Mouse (Mus musculus): Measurements from ENCODE around the gene Cep131. TPM values are rescaled to one million over a fixed set of nuclear protein-coding genes. Genes with fewer than 3 reads are reported as not detected.

Cep131 gene
- 34.6 and 35.0 TPM in 2 replicates for polyA plus RNA-seq (2015; fragmentation: Nextera tagmentation; extraction: Ambion mirVana)

DNA sequence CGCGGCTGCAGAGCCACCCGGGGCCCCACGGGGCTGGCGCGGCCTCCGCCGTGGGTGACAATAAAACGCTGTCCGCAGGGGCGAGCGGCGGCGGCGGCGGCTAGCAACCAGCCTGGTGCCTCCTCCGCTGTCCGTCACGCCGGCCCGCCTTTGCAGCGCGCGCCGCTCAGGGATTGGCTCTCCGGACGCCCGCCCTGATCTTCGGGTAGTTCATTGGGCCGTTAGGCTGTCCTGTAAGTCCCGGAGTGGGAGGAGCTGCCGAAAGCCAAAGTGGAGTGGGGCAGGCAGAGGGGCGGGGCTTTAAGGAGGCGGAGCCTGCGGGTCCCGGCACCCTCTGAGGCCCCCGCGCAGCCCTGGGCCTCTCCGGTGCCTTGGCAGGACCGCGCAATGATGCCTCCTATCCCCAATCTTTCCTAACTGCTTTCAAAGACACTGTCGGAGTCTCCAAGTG, at the start of gene Cep131:
Gene Cep131, minus strand, starts transcription at position 126 of the 451 bp plus-strand sequence.
- Histone ChIP-seq H3K4me3 (peak within 1 kb of the TSS; percentile 82), H3K9me3 (no peaks in the 10 kb centered on the region), H3K4me1 (peaks cover 15% of the 10 kb centered on the region), H3K4me2 (replicated peaks) (peak within 1 kb of the TSS; percentile 94), H3K27ac (replicated peaks) (peak within 1 kb of the TSS; percentile 80), H3K36me3 (peaks cover 22% of the 10 kb centered on the region), H3K9ac (replicated peaks) (peak within 1 kb of the TSS; percentile 95), H3K27me3 (no peaks in the 10 kb centered on the region)
- peak; percentile 99 for ATAC-seq (replicated peaks)
- under 1% methylated on average over 35 of the region's 42 CpGs for WGBS

DNA sequence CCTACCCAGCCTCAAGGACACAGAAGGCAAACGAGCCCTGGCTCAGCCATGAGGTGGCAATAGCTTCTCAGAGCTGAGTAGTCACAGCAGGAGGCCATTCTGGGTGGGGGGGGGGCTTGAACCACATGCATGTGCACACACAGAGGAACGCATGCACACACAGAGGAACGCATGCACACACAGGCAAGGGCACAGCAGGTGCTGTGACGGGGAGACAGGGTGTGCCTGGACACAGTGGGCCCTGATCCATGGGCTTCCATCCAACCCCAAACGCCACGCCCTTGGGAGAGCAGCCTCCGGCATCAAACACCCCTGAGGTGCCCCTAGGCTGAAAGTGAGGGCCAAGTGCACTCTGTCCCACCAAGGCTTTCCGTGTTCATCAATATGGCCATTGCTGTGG, 49.6 kb upstream of the Cep131 start:
- Histone ChIP-seq H3K27ac (replicated peaks) (no peak overlapping the region), H3K27me3 (no peaks in the 10 kb centered on the region), H3K4me3 (no peak overlapping the region), H3K4me2 (replicated peaks) (no peak overlapping the region), H3K36me3 (peaks cover 21% of the 10 kb centered on the region), H3K4me1 (peaks cover 20% of the 10 kb centered on the region), H3K9ac (replicated peaks) (no peak overlapping the region), H3K9me3 (no peaks in the 10 kb centered on the region)
- WGBS = 82% methylated on average over 8 of the region's 8 CpGs
- ATAC-seq (replicated peaks) = no peak

DNA sequence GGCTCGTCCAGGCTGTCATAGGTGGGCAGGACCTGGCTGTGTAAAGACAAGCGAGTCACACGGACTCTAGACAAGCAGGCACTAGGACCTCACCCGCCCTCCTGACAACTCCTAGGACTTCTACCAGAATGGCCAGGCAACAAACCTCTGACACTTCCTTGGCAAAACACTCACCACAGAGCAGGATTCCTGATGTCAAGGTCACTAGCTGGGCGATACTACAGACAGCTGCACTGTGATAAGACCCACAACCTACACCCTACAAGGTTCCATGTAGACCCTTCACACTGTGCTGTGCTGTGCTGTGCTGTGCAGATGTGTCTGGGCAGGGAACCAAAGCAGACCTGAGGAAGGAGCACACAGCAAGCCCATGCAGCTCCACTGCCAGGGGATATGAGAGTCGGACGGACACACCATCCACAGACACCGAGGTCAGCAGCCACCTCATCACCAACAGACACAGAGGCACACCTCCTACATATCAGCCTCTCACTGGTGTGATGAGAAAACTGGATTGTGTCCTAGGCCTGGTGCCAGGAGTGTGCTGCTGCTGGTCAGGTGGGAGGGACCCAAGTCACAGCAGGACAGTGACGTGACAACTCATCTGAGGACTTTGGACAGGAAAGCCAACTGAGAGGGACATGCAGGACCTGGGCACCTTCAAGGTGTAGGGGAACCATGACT, 48.4 kb upstream of the Cep131 start:
- H3K4me3 ChIP-seq = no peak overlapping the region
- ATAC-seq (replicated peaks) = no peak
- 95% methylated on average over 9 of the region's 9 CpGs for WGBS
- no peak overlapping the region for H3K27ac ChIP-seq (replicated peaks)
- no peak overlapping the region for H3K4me2 ChIP-seq (replicated peaks)
- H3K36me3 ChIP-seq = peaks cover 21% of the 10 kb centered on the region
- no peaks in the 10 kb centered on the region for H3K9me3 ChIP-seq
- peaks cover 20% of the 10 kb centered on the region for H3K4me1 ChIP-seq
- H3K27me3 ChIP-seq = no peaks in the 10 kb centered on the region
- no peak overlapping the region for H3K9ac ChIP-seq (replicated peaks)

DNA sequence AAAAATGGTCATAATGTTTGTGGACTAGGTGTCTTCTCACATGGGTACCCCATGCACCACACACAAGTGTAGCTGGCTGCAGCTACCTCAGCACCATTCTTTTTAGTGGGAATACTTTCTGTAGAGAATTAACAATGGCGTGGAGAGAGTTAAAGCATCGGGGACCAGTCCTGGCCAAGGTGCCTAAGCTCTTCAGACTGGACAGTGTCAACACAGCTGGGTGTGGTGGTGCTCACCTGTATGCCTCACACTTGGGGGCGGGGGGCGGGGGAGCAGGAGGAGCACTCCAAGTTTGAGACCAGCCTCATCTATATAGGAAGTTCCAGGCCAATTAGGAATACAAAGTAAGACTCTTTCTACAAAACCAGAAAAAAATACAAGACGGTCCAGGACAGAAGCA, 47.5 kb upstream of the Cep131 start:
- H3K36me3 ChIP-seq = peaks cover 21% of the 10 kb centered on the region

DNA sequence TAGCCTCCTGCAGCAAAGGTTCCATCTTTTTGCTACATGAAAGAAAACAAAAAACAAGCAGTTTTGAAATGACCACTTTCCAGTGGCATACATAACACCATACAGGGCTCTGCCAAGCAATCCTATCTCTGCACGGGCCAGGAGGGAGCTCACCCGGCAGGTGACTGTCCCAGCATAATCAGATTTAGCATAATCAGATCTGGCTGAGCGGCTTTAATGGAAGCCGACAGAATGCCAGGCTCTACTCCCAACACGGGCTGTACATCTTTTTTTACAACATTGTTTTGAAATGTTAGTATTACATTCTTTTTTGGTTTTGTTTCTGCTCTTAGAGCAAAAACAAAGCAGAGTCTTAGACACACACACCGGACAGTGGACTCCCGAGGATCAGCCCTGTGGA, 42.7 kb upstream of the Cep131 start:
- Histone ChIP-seq H3K4me1 (no peaks in the 10 kb centered on the region), H3K4me2 (replicated peaks) (no peak overlapping the region), H3K36me3 (peaks cover 29% of the 10 kb centered on the region), H3K27me3 (no peaks in the 10 kb centered on the region), H3K9ac (replicated peaks) (no peak overlapping the region), H3K9me3 (no peaks in the 10 kb centered on the region), H3K4me3 (no peak overlapping the region), H3K27ac (replicated peaks) (no peak overlapping the region)
- WGBS = 75% methylated on average over 7 of the region's 7 CpGs
- ATAC-seq (replicated peaks) = no peak

More for the DNA sequence above, 47.5 kb upstream of the Cep131 start:
- peaks cover 20% of the 10 kb centered on the region for H3K4me1 ChIP-seq
- no peak overlapping the region for H3K27ac ChIP-seq (replicated peaks)
- 93% methylated on average over 5 of the region's 5 CpGs for WGBS
- ATAC-seq (replicated peaks) = no peak
- no peak overlapping the region for H3K4me3 ChIP-seq
- no peak overlapping the region for H3K4me2 ChIP-seq (replicated peaks)
- no peak overlapping the region for H3K9ac ChIP-seq (replicated peaks)
- no peaks in the 10 kb centered on the region for H3K27me3 ChIP-seq
- H3K9me3 ChIP-seq = no peaks in the 10 kb centered on the region

DNA sequence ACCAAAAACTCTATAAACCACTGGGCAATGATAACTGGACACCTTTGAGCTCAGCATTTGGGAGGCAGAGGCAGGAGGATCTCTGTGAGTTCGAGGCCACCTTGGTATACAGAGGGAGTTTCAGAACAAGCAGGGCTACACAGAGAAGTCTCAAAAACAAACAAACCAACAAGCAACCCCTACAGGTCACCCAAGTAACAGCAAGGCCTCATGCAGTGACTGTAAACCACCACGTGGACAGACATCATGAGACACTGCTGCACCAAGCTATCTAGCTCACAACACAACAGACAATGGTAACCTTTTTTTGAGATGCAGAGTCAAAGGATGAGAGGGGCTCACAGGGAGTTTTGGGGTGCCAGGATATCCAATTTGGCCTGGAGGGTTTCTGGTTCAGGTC, 40.2 kb upstream of the Cep131 start:
- 86% methylated on average over 2 of the region's 2 CpGs for WGBS
- Histone ChIP-seq H3K9me3 (no peaks in the 10 kb centered on the region), H3K4me3 (no peak overlapping the region), H3K4me2 (replicated peaks) (no peak overlapping the region), H3K27me3 (no peaks in the 10 kb centered on the region), H3K27ac (replicated peaks) (no peak overlapping the region), H3K4me1 (peaks cover 3% of the 10 kb centered on the region; the same call in 1 of the 2 replicates), H3K36me3 (peaks cover 17% of the 10 kb centered on the region), H3K9ac (replicated peaks) (no peak overlapping the region)
- ATAC-seq (replicated peaks) = no peak

DNA sequence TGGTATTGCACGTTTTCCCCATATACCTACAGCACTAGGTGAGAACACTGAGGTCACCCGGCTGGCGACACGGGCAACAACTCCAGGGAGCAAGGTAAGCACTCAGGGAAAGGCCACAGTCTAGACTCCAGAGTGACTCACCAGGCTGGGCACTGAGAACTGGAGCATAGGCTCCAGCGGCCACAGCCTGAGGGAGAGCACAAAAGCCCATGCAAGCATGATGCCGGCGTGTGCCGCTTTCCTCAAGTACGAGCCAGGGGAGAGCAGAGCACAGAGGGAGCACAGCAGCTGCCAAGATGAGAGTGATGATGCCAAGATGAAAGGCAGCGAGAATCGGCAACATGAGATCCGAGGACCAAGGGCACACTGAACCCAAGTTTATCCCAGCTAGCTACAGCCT, 35.5 kb upstream of the Cep131 start:
- H3K27me3 ChIP-seq = no peaks in the 10 kb centered on the region
- H3K4me1 ChIP-seq = peaks cover 13% of the 10 kb centered on the region
- no peaks in the 10 kb centered on the region for H3K9me3 ChIP-seq
- peaks cover 9% of the 10 kb centered on the region for H3K36me3 ChIP-seq
- H3K4me3 ChIP-seq = no peak overlapping the region
- H3K4me2 ChIP-seq (replicated peaks) = no peak overlapping the region
- WGBS = 73% methylated on average over 12 of the region's 12 CpGs
- H3K9ac ChIP-seq (replicated peaks) = no peak overlapping the region
- peak overlapping the region; percentile 44 for H3K27ac ChIP-seq (replicated peaks)
- ATAC-seq (replicated peaks) = no peak

DNA sequence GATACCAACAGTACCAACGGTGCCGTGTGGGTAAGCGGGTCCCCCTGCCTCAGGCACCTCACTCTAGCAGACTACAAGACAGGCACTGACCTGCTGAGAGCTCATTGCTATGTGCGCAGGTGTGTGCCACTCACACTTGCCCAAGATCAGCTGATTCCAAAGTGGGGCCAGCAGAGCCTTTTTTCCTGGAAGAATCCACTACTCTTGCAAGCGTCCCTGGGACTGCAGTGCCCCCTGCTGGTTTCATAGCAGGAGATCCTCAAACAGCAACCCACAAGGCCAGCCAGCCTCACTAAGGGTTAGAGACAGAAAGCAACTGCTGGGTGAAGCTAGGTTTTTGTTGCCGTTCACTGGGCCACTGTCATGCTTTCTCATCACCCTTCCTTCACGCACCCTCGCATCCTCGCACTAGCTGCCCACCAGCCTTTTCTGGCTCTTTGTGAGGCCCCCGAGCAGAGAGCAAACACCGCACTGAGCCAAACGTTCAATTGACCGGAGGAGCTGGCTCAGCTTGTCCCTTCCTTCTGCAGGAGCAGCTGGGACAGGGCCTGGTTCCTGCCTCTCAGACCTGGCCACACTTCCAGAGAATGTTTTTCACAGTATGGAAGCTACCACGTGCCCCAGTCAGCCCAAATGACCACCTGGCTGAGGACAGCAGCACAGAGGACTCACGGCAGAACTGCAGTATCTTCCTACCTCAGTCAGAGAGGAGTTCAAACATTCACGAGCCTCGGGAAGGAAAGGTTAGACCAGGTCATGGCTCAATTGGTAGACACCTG, 34.2 kb upstream of the Cep131 start:
- no peak overlapping the region for H3K4me2 ChIP-seq (replicated peaks)
- 83% methylated on average over 17 of the region's 17 CpGs for WGBS
- peaks cover 6% of the 10 kb centered on the region for H3K36me3 ChIP-seq
- peaks cover 13% of the 10 kb centered on the region for H3K4me1 ChIP-seq
- H3K27me3 ChIP-seq = no peaks in the 10 kb centered on the region
- no peaks in the 10 kb centered on the region for H3K9me3 ChIP-seq
- H3K9ac ChIP-seq (replicated peaks) = no peak overlapping the region
- ATAC-seq (replicated peaks) = no peak
- H3K27ac ChIP-seq (replicated peaks) = peak overlapping the region; percentile 24; the same call in 1 of the 2 replicates
- no peak overlapping the region for H3K4me3 ChIP-seq

DNA sequence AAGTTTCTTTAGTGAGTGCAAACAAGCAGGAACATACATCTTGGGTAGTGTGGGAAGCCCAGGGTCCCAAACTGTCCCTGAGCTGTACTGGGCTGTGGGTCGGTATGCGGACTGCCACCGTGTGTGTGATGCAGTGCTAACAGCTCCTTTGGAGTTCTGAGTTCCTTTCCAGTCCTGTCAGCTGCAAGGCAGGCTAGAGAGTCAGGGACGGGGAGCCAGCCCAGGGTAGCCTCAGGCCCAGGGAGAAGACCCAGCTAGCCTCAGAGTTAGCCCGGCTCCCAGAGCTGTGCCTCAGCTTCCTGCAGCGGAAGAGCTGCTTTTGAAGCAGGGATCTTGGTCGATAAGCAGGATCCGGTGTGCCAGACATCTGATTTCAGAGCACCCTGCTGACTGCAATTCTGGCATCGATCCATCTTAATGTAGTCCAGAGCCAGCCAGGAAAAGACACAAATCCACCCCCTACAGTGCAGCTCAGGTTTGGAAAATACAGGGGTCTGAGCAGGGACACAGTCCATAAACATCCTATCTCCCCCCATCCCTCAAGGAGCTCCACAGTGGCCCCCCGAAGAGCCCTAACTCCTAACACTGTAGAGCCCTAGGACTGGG, 33.4 kb upstream of the Cep131 start:
- Histone ChIP-seq H3K9ac (replicated peaks) (no peak overlapping the region), H3K9me3 (no peaks in the 10 kb centered on the region), H3K27ac (replicated peaks) (peak overlapping the region; percentile 24), H3K4me2 (replicated peaks) (no peak overlapping the region), H3K27me3 (no peaks in the 10 kb centered on the region), H3K36me3 (peaks cover 9% of the 10 kb centered on the region), H3K4me3 (no peak overlapping the region), H3K4me1 (peaks cover 13% of the 10 kb centered on the region)
- 74% methylated on average over 10 of the region's 10 CpGs for WGBS
- peak; percentile 46; the same call in 1 of the 2 replicates for ATAC-seq (replicated peaks)

DNA sequence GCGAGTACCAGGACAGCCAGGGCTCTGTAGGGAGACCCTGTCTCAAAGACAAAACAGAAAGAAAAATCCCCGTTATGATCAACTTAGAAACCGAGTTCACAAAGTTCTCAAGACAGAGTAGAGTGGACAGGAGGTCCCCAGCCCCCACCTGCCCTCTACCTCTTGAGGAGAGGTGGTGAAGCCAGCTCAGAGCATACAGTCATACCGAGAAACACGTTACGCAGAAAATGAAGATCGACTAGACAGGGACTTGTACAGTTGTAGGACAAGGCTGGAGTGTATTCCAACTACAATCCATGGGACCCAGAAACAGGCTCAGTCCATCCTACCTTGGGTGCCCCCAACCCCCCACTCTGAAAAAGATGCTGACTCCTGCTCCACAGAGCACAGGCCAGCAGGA, 32.5 kb upstream of the Cep131 start:
- Histone ChIP-seq H3K36me3 (peaks cover 9% of the 10 kb centered on the region), H3K27me3 (no peaks in the 10 kb centered on the region), H3K9ac (replicated peaks) (no peak overlapping the region), H3K27ac (replicated peaks) (no peak overlapping the region), H3K4me3 (no peak overlapping the region), H3K4me1 (peaks cover 13% of the 10 kb centered on the region), H3K9me3 (no peaks in the 10 kb centered on the region), H3K4me2 (replicated peaks) (no peak overlapping the region)
- WGBS = 91% methylated on average over 7 of the region's 7 CpGs
- no peak for ATAC-seq (replicated peaks)

DNA sequence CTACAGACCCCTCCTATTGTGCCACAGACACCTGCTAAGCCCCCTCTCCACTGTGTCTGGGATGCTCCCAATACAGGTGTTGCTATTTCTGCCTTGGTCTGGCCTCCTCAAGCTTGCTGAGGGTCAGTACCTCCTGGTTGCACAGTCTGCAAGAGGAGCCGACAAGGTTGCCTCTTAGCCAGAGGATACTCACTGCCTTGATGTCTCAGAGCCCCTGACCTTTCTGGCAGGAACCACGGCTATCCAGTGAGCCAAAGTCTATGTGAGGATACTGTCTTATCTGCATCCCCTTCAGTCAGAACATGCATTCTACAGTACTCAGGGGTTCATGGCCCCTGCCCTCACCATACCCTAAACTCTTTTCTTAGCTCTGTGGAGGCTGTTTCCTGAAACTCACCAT, 31.0 kb upstream of the Cep131 start:
- Histone ChIP-seq H3K9me3 (no peaks in the 10 kb centered on the region), H3K4me2 (replicated peaks) (no peak overlapping the region), H3K27ac (replicated peaks) (no peak overlapping the region), H3K4me1 (peaks cover 13% of the 10 kb centered on the region), H3K36me3 (peaks cover 9% of the 10 kb centered on the region), H3K9ac (replicated peaks) (no peak overlapping the region), H3K4me3 (no peak overlapping the region), H3K27me3 (no peaks in the 10 kb centered on the region)
- WGBS = 83% methylated on average over 2 of the region's 2 CpGs
- no peak for ATAC-seq (replicated peaks)
